Mouse (Mus musculus) lung, adult 2 months (tissue): ENCODE data around the gene 1700017N19Rik. TPM values are rescaled to one million over a fixed set of nuclear protein-coding genes. Genes with fewer than 3 reads are reported as not detected.

Experiments
- DNase-seq: peaks from one replicate; pipeline ENCODE4 v3.0.0; 2022
- H3K4me1 ChIP-seq: fragments of 200-500 bp; 2 replicates; pipeline ENCODE4 v1.6.1; 2011; ENCODE audit warnings: low read length; ENCODE audit not compliant: control insufficient read depth, insufficient read depth
- H3K4me3 ChIP-seq: fragments of 200-500 bp; replicated peaks from 2 replicates; pipeline ENCODE3; 2011; ENCODE audit warnings: low read depth, mild to moderate bottlenecking, control low read depth, low read length; ENCODE audit errors: extremely low read depth
- CTCF ChIP-seq: fragments of 200-500 bp; IDR thresholded peaks from 2 replicates; pipeline ENCODE4 v1.5.1; 2011; ENCODE audit warnings: mild to moderate bottlenecking, low read length, control low read depth; ENCODE audit not compliant: insufficient read depth
- POLR2A ChIP-seq: fragments of 200-500 bp; IDR thresholded peaks from 2 replicates; pipeline ENCODE4 v1.6.1; 2011; ENCODE audit warnings: low read depth, mild to moderate bottlenecking, control low read depth, low read length, borderline replicate concordance; ENCODE audit errors: extremely low read depth
- WGBS: fragments of 180-500 bp; shearing (Covaris S2); methylation state at CpG from one replicate; pipeline ENCODE4 v1.1.7; 2018; 5-methylcytosine and 5-hydroxymethylcytosine counted together
- polyA plus RNA-seq: library from polyadenylated mRNA; depleted of rRNA; stranded (reverse); fragments of >200 nt; gene quantifications from 2 replicates; pipeline ENCODE4 v1.2.3, GENCODE M21; 2012

The 1700017N19Rik gene
- polyA plus RNA-seq, 1 experiment: not detected

DNA sequence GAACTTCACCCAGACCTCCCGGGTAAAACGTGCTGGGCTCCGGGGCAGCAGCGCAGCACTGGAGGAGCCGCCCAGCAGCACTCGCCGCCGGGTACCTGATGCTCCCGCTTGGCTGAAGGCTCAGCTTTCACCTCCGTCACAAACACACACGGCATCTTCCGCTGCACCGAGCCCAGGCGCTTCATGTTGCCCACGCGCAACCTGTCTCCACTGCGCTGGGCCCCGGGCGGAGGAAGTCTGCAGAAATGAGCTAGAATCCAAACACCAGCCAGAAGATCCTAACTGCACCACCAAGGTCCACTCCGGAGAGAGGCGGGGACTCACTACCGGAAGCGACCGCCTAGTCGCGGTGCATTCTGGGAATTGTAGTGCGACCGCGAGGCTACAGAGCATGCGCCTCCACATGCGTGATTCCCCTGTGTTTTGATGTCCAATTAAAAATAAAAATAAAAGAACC, 1.3 kb upstream of the 1700017N19Rik start:
- 1% methylated on average over 31 of the region's 31 CpGs for whole genome bisulfite sequencing
- peak overlapping the region; percentile 88 for H3K4me3 ChIP-seq
- peak; percentile 86 for DNase-seq
- TF ChIP-seq CTCF (no peak), POLR2A (no peak; the same call in 1 of the 2 replicates)
- H3K4me1 ChIP-seq: peaks cover 3% of the 10 kb centered on the region; the same call in 1 of the 2 replicates

DNA sequence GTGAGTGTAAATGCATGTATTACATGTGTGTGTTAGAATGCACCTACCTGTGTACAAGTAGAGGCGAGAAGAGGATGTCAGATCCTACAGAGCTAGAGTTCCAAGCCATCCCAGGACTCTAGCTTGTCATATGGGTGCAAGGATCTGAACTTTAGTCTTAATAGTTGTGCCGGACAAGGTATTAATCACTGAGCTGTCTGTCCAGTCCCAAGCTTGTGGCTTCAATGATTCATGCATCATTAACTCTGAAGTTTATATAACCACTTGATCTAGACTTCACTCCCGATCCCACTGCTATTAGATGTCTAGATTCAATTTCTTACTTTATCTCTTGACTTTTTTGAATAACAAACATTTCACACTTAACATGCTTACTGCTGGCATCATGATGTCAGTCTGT, 8.1 kb downstream of the 1700017N19Rik start:
- Histone ChIP-seq H3K4me3 (no peak overlapping the region), H3K4me1 (no peaks in the 10 kb centered on the region)
- TF ChIP-seq CTCF (no peak), POLR2A (no peak)
- no peak for DNase-seq
- WGBS: 75% methylated on average over 3 of the region's 3 CpGs

- DNase-seq: no peak
- Histone ChIP-seq H3K4me3 (no peak overlapping the region), H3K4me1 (no peaks in the 10 kb centered on the region)
- WGBS: 86% methylated on average over 9 of the region's 9 CpGs
- TF ChIP-seq POLR2A (no peak), CTCF (no peak)
Measured at GRCm38 (mm10) chr10:100603511-100603910, 13.2 kb downstream of the 1700017N19Rik start.

DNA sequence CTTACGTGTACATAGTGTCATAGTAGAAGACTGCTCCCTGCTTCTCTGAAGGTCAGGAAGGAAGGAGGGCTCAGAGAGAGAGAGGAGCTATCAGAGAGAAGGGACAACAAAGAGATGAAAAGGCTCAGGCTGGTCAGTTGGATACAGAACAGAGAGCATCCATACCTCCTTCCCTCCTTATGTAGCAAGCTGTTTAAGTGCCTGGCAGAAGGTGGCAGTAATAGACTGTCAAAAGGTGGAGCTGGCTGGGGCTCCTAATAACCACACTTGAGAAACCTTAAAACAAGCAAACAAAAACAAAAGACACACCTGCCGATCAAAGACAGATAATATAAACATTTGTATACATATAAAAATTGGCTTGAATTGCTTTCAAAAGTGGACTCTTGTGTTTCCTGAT, 14.0 kb downstream of the 1700017N19Rik start:
- no peak for TF ChIP-seq POLR2A
- TF ChIP-seq CTCF: no peak
- H3K4me3 ChIP-seq: no peak overlapping the region
- H3K4me1 ChIP-seq: no peaks in the 10 kb centered on the region
- DNase-seq: no peak
- WGBS: 45% methylated on average over 2 of the region's 2 CpGs

- no peak overlapping the region for H3K4me3 ChIP-seq
- TF ChIP-seq CTCF (no peak), POLR2A (no peak)
- no peaks in the 10 kb centered on the region for H3K4me1 ChIP-seq
- no peak for DNase-seq
- WGBS: 75% methylated on average over 6 of the region's 6 CpGs
Measured at GRCm38 (mm10) chr10:100617233-100617903, 27.1 kb downstream of the 1700017N19Rik start.

DNA sequence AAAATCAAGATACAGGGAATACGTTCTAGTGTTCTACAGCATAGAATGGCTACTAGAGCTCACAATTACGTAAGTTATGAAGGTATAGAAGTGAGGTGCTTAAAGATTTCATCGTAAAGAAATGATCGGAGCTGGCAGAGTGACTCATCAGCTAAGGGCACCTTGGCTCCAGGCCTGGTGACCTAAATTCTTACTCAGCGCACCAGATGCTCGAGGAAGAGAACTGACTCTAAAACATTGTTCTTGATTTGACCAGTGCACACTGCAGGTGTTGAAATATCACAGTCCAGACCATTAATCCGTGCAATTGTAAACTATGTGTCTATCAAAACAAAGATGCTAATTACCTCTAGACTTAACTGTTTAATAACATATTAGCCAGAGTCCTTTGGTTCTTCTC, 29.2 kb downstream of the 1700017N19Rik start:
- WGBS: 75% methylated on average over 7 of the region's 7 CpGs
- H3K4me1 ChIP-seq: no peaks in the 10 kb centered on the region
- no peak for DNase-seq
- TF ChIP-seq CTCF (no peak), POLR2A (no peak)
- H3K4me3 ChIP-seq: no peak overlapping the region

DNA sequence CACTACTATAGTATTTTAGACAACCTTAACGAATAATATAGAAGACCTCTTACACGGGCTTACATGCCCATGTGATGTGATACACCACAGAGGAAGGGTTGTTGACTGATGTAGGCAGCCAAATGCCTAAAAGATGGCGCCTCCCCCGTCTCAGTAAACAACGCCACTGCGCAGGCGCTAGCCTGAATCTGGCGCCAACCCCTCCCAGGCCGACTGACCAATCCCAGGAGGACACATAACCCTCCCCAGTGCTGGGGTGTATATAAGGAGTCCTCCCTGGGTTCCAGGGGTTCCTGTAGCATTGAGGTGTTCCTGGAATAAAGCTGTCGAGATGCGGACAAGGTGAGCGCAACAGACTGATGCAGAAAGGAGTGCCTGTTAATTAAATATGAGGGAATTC, 29.8 kb downstream of the 1700017N19Rik start:
- Histone ChIP-seq H3K4me3 (no peak overlapping the region), H3K4me1 (no peaks in the 10 kb centered on the region)
- TF ChIP-seq CTCF (no peak), POLR2A (no peak)
- DNase-seq: no peak
- WGBS: 88% methylated on average over 12 of the region's 12 CpGs

DNA sequence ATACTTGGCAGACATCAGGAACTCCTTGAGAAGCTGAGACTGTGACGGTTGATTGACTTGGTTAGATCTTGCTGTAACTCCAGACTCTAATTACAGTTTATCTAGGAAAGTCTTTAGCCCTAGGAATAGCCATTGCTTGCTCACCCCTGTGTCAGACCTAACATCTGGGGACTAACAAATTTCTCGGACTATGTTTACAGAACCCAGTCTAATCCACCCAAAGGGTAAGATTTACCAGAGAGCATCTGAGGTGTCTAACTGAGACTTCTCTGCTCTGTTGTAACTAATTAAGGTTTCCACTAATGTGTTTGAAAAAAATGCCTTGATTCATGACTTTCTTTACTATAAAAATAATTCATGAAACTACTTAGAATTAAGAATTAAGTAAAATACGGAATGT, 32.2 kb downstream of the 1700017N19Rik start:
- TF ChIP-seq POLR2A (no peak), CTCF (no peak)
- DNase-seq: no peak
- Histone ChIP-seq H3K4me1 (no peaks in the 10 kb centered on the region), H3K4me3 (no peak overlapping the region)
- WGBS: 64% methylated on average over 3 of the region's 3 CpGs

DNA sequence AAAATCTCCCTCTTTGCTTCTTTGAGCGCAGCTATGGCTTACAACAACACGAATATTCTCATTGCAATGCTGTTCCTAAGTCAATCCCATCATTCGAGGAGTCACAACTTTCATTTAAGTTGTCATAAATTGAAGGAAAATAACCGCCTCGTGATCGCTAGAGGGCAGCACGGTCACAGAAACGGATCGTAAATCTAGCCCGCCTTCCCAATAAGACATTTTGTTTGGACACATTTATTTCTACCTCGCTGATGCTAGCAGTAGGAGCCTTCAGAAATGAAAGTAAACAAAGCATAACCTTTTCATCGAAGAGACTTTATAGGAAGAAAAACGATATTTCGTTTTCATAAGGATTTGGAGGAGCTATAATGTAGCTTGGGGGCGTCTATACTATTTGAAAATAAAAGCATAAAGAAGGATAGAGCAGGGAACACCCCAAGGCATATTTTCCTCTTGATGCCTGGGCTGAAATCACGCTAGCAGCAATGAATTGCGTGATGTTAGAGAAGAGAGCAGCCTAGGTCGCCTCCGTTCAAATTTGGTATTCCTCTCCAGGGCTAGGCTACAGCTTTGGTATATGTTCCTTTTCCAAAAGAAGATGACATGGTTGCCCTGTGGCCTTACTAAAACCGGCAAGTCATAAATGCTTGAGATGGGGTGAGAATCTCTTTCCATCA, 39.6 kb downstream of the 1700017N19Rik start:
- no peak overlapping the region for H3K4me3 ChIP-seq
- TF ChIP-seq POLR2A (no peak), CTCF (peak; percentile 74)
- DNase-seq: peak; percentile 4
- WGBS: 29% methylated on average over 20 of the region's 20 CpGs
- H3K4me1 ChIP-seq: no peaks in the 10 kb centered on the region; the same call in 1 of the 2 replicates

DNA sequence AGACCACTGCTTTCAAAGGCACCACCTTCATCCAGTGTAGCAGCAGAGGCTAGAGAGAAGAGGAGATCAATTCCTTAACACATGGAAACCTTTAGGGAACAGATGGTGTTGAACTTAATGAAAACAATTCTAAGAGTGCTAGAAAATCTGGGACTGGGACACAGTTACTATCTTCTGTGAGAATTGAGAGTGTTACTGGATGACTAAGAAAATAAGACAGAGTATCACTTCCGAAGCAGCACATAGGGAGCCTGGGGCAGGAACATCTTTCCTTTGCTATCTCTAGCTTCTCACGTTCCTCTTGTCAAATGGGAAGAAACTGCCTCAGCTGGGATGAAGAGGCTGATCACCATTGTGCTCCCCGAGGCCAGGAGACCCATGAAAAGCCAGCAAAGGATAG, 52.6 kb downstream of the 1700017N19Rik start:
- no peak overlapping the region for H3K4me3 ChIP-seq
- no peak for TF ChIP-seq CTCF
- no peak for TF ChIP-seq POLR2A
- no peaks in the 10 kb centered on the region for H3K4me1 ChIP-seq
- no peak for DNase-seq
- WGBS: 72% methylated on average over 3 of the region's 3 CpGs
